Mouse (Mus musculus) brain, embryonic 18.5 days (tissue): ENCODE measurements around the gene Nck1.

ENCODE experiments used
- DNase-seq: peaks from one replicate; pipeline ENCODE4 v3.0.0-alpha.2; 2012; ENCODE audit warnings: low read depth, low spot score

The Nck1 gene

GRCm38 (mm10) chr9:100470936-100471604, 74.9 kb downstream of the Nck1 start:
- no peak for DNase-seq

- DNase-seq = no peak
These were observed 75.7 kb downstream of the Nck1 start for GRCm38 (mm10) chr9:100470228-100470627.

DNA sequence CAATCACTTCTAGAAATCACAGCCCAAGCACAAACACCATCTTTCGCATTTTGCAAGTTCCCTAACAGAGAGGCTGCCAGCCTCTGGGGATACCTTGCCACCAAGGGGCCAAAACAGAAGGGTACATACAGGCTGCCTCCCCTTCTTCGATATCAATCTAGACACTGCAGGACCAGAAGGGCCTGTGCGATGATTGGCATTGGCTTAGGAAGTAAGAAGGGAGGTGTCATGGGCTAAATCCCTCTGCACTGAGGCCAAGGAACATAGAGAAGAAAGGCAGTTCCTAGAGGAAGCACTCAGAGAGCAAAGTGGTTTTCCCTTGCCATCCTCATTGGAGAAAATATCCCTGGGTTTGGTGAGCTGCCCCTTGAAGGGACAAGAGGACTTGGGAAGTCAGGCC, 76.3 kb downstream of the Nck1 start:
- no peak for DNase-seq

GRCm38 (mm10) chr9:100468151-100468550, 77.8 kb downstream of the Nck1 start:
- DNase-seq = no peak

DNA sequence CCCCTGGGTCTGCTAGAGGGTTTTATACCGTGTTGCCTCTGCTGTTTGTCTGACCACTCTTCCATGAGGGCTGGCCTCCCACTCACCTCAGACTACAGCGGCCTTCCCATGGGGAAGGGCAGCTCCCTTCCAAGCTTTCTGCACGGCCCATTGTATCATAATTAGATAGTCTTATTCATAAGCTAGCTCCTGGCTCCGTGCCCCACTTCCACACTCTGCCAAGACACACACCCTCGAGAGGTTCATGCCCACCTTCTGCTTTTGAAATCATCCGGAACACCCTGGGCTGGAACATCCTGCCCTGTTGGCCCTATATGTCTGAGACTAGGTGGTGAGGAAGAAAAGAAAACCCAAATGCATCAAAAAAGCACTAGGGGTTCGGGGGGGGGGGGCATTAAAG, 78.3 kb downstream of the Nck1 start:
- DNase-seq = no peak

DNA sequence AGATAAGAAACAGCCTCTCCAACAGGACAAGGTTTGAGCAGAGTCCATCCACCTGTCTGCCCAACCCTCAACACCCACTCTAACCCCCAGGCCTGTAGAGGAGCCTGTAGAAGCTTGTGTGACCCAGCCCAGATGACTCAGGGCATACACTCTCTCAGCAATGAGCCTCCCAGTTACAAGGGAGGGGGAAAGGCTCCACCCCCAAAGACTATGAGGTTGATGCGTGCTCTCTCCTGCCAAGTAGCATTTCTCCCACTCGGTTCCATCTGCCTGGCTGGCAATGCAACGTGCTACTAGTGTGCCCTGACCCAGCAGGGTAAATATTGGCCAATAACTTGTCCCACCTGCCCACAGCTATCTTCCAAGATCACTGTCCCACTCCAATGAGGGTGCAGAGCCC, 79.2 kb downstream of the Nck1 start:
- DNase-seq = no peak

- no peak for DNase-seq
These were observed 79.9 kb downstream of the Nck1 start for GRCm38 (mm10) chr9:100465988-100466387.

- DNase-seq = no peak
These were observed 80.6 kb downstream of the Nck1 start for GRCm38 (mm10) chr9:100465380-100465779.

DNA sequence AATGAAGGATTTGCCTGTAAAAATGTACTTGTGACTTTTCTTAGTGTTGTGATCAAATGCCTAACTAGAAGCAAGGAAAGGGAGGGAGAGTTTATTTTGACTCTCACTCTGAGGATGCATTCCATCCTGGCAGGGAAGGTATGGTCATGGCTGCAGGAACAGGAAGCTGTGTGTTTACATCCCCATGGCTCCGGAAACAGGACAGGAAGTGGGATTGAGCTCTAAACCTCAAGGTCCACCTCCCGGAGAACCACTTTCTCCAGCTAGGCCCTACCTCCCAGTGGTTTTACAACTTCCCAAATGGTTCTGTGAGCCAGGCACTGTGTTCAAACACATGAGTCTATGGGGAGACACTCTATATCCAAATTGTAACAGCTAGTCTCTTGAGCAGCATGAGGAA, 82.2 kb downstream of the Nck1 start:
- DNase-seq = no peak

DNA sequence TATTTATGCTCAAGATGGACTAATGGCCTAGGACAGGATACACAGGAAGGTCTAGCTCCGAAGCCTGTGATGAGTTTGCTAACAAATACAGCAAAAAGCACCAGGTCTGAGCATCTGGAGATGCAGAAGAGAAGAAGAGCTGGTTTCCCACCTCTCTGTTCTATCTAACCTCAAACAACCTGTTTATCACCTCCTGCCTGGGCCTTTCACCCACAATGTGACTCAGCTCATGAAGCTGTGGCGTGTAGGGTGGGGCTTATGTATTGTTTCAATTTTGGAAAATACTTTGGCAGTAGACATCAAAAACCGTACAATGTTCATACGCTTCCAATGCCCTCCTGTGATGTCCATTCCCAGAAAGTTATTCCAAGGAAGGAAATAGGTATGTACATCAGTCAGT, 83.8 kb downstream of the Nck1 start:
- no peak for DNase-seq

DNA sequence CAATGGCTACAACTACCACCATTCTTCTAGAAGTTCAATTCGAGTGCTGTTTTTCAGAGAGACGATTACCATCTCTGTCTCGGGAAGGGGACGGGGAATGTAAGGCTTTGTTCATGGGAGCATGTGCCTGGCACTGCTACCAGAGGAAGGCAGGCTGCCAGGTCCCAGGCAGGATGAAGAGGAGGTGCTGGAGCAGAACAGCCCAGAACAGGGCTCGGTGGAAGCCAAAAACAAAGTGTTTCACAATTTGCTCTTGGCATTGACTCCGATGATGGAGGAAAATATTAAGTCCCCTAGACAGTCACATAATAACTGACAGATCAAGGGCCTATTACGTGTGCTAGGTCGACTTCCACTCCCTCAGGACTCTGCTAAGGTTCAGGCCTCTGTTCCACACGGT, 84.3 kb downstream of the Nck1 start:
- no peak for DNase-seq

DNA sequence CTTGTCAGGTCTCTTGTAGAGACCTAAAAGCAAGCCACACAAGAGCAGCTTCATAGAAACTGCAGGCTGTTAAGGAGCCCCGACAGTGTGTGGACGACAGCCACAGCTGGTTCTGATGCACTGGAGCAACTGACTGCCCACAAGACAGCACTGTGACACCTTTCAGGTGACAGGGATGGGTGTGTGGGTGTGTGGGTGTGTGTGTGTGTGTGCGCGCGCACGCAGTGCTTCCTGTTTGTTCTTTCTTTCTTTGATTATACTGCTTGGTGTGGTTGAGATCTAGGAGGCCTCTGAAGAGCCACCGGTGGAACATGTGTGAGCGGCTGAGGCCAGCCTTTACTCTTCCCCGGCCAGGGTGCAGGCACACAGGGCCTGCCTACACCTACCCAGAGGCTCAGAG, 85.7 kb downstream of the Nck1 start:
- no peak for DNase-seq

- DNase-seq = no peak
These were observed 87.8 kb downstream of the Nck1 start for GRCm38 (mm10) chr9:100457971-100458681.

GRCm38 (mm10) chr9:100454664-100454993, 91.3 kb downstream of the Nck1 start:
- DNase-seq = no peak

DNA sequence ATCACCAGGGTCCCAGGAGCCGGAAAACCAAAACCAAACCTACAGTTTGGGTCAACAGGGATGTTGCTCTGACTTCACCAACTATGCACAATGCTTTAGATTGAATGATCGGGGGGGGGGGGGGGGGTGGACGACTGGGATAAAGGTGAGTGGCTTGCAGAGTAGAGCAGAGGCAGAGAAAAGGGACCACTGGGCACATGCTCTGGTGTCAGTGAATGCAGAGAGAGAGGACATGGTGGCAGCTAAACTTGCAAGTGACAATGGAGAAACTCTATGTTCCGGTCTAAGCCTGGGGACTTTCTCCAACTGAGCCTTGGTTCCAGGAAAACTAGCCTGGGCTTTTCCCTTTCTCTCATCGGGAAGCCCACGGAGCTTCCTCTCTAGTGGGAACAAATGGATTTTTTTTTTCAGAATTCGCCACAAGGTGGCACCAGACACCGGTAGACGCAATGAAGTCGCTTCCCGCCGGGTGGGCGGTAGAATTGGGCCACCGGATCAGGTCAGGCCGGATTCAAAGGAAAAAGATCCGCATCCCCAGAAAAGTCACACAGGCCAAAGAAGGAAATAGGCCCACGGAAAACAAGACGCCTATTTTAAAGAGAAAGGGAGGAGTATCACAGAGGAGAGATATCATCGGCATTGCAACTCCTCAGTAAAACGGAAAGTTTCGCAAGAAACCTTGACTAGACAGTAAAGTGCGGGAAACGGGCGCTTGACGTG, 91.8 kb downstream of the Nck1 start:
- no peak for DNase-seq

DNA sequence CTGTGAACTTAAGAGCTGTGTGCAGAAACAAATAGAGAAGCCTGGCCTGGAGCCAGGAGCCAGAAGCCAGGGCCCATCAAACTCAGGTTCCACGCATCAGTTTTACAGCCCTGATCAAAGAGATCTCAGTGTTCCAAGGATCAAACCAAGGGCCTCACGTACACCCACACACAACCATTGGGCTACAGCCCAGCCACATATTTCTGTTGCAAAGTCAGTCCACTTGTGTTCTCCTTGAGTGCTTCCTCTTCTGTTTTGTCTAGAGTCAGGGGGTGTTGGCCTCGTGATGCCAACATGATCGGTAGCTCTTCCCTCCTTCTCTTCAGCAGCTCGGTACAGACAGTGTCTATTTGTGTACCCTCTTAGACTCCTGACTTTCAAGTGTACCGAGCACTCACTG, 93.5 kb downstream of the Nck1 start:
- no peak for DNase-seq

DNA sequence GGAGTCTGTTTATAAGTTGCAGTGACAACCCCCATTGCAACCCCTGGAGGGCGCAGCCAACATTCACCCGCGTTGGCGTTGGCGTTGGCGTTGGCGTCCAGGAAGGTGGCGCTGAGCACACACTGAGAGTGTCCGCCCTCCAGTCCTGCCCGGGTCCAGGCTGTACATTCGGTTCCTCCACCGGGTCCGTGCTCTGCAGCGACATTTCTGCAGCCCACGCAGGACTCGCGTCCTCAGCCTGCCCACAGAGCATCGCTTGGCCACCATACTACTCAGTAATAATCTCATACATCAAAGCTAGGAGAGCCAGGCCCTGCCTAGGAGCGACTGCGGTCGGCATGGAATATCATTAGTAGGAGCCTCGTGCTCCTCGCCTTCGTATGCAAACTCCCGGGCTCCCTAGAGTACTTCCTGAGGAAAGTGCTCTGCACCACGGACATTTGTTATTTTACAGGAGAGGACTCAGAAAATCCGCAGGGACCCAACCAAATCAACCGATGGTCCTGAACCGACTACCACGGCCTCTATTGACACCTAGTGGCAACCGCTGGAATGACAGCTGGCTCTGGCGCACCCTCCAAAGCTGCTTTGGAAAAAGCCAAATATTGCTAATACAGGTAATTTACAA, 99.8 kb downstream of the Nck1 start:
- no peak for DNase-seq
